Mouse (Mus musculus): ENCODE measurements around the gene Olfr1036. TPM values are rescaled to one million over a fixed set of nuclear protein-coding genes. Genes with fewer than 3 reads are reported as not detected.
"Not testable (repeated sequence)": the region's sequence is repeated elsewhere in the genome, so short reads cannot be mapped to it uniquely, and the experiment has no call there.

Gene Olfr1036
- not detected in 2 replicates for polyA plus RNA-seq (2015; fragmentation: Nextera tagmentation; extraction: Ambion mirVana)

DNA sequence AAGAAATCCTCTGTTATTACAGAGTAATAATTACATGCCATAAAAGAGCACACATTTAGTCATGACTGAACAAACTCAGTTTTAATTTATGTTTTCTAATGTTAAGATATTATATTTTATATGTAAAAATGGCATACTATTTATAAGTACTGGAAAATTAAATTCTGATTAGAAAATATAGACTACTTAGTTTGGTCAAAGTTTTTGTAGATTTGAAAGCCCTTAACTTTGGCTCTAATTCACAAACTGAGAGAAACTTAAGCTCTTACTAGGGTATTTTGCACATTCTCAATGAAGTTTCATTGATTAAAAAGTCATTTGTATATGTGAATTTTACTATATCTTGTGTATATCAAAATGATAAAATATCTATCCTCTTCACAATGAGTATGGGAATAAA, at the start of gene Olfr1036:
TSS of gene Olfr1036 (plus strand) at position 301 of the 400 bp plus-strand sequence.
- H3K4me1 ChIP-seq (ENCODE audit: control insufficient read depth, insufficient read depth, low read depth, low read length); H3K4me3 ChIP-seq (ENCODE audit: low read length); H3K36me3 ChIP-seq (ENCODE audit: control insufficient read depth, insufficient read depth, low read length); H3K9me3 ChIP-seq (ENCODE audit: control insufficient read depth, low read length); H3K9ac ChIP-seq (ENCODE audit: low read depth, low read length); ATAC-seq; H3K27me3 ChIP-seq (replicated peaks; ENCODE audit: control insufficient read depth, insufficient read depth, low read length); H3K27ac ChIP-seq (ENCODE audit: low read depth, low read length); H3K4me2 ChIP-seq (ENCODE audit: low read length): not testable (repeated sequence)

DNA sequence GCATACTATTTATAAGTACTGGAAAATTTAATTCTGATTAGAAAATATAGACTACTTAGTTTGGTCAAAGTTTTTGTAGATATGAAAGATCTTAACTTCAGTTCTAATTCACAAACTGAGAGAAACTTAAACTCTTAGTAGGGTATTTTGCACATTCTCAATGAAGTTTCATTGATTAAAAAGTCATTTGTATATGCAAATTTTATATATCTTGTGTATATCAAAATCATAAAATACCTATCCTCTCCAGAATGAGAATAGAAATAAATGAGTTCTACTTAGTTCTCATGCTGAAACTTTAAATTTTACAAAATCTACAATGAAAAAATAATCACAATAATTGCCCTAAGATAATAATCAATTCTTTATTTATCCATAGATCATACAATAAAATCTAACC, 28.2 kb upstream of the Olfr1036 start, which contains the start of gene Olfr1034:
TSS of gene Olfr1034 (plus strand) at position 301 of the 400 bp plus-strand sequence.
- no peak within 1 kb of the TSS for H3K4me2 ChIP-seq (ENCODE audit: low read length)
- H3K27me3 ChIP-seq (replicated peaks; ENCODE audit: control insufficient read depth, insufficient read depth, low read length): no peaks in the 10 kb centered on the region
- H3K4me3 ChIP-seq (ENCODE audit: low read length): no peak within 1 kb of the TSS
- H3K4me1 ChIP-seq (ENCODE audit: control insufficient read depth, insufficient read depth, low read depth, low read length): no peaks in the 10 kb centered on the region
- no peak for ATAC-seq
- H3K9me3 ChIP-seq (ENCODE audit: control insufficient read depth, low read length): no peaks in the 10 kb centered on the region
- no peaks in the 10 kb centered on the region for H3K36me3 ChIP-seq (ENCODE audit: control insufficient read depth, insufficient read depth, low read length)
- no peak within 1 kb of the TSS for H3K9ac ChIP-seq (ENCODE audit: low read depth, low read length)
- H3K27ac ChIP-seq (ENCODE audit: low read depth, low read length): no peak within 1 kb of the TSS

DNA sequence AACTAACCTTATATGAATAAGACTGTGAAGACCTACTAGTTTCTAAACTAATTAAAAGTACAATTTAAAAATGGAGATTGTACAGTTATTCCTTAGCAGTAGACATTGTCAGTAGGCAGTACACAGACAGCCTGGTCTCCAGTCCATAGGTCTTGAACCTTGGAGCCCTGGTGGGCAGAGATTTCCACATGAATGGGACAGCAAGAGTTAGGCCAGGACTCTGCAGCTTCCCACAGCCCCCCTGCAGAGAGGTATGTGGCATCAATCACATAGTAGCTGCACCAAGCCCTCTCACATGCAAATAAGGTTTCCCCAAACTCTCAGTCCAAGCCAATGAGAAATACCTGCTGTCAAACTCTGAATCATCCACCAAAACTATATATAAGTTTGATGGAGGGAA, 23.0 kb upstream of the Olfr1036 start:
- H3K9me3 ChIP-seq (ENCODE audit: control insufficient read depth, low read length); H3K27ac ChIP-seq (ENCODE audit: low read depth, low read length); ATAC-seq: not testable (repeated sequence)

DNA sequence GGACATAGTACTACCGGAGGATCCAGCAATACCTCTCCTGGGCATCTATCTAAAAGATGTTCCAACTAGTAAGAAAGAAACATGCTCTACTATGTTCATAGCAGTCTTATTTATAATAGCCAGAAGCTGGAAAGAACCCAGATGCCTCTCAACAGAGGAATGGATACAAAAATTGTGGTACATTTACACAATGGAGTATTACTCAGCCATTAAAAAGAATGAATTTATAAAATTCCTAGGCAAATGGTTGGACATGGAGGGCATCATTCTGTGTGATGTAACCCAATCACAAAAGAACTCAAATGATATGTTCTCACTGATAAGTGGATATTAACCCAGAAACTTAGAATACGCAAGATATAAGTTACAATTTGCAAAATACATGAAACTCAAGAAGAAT, 10.0 kb upstream of the Olfr1036 start:
- H3K4me2 ChIP-seq (ENCODE audit: low read length); H3K9ac ChIP-seq (ENCODE audit: low read depth, low read length); H3K4me1 ChIP-seq (ENCODE audit: control insufficient read depth, insufficient read depth, low read depth, low read length); ATAC-seq; H3K4me3 ChIP-seq (ENCODE audit: low read length); H3K27ac ChIP-seq (ENCODE audit: low read depth, low read length); H3K27me3 ChIP-seq (replicated peaks; ENCODE audit: control insufficient read depth, insufficient read depth, low read length); H3K36me3 ChIP-seq (ENCODE audit: control insufficient read depth, insufficient read depth, low read length); H3K9me3 ChIP-seq (ENCODE audit: control insufficient read depth, low read length): not testable (repeated sequence)
- WGBS: 98% methylated on average over 2 of the region's 2 CpGs

More for the DNA sequence above, 23.0 kb upstream of the Olfr1036 start:
- H3K4me2 ChIP-seq (ENCODE audit: low read length); H3K27me3 ChIP-seq (replicated peaks; ENCODE audit: control insufficient read depth, insufficient read depth, low read length); H3K9ac ChIP-seq (ENCODE audit: low read depth, low read length); H3K36me3 ChIP-seq (ENCODE audit: control insufficient read depth, insufficient read depth, low read length); H3K4me1 ChIP-seq (ENCODE audit: control insufficient read depth, insufficient read depth, low read depth, low read length); H3K4me3 ChIP-seq (ENCODE audit: low read length): not testable (repeated sequence)

DNA sequence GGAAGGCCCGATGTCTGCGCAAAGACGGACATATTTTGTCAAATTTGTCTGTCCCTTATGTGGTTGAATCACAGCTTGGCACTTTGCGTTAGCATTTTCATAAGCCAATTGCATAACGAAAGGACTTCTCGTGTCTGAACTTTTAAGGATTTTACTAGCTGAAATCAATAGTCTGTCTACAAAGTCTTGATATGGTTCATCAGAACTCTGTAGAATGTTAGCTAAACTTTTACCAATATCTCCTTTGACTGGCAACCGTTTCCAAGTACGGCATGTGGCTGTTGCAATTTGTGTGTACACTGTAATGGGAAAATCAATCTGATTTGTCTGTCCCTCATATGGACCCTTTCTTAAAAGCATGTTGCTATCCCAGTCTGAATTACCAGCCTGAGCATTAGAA, 3.6 kb upstream of the Olfr1036 start:
- Histone ChIP-seq H3K27me3 (replicated peaks; ENCODE audit: control insufficient read depth, insufficient read depth, low read length) (no peaks in the 10 kb centered on the region), H3K36me3 (ENCODE audit: control insufficient read depth, insufficient read depth, low read length) (no peaks in the 10 kb centered on the region), H3K4me1 (ENCODE audit: control insufficient read depth, insufficient read depth, low read depth, low read length) (no peaks in the 10 kb centered on the region), H3K4me3 (ENCODE audit: low read length) (no peak overlapping the region), H3K27ac (ENCODE audit: low read depth, low read length) (no peak overlapping the region), H3K4me2 (ENCODE audit: low read length) (no peak overlapping the region), H3K9me3 (ENCODE audit: control insufficient read depth, low read length) (no peaks in the 10 kb centered on the region), H3K9ac (ENCODE audit: low read depth, low read length) (no peak overlapping the region)
- no peak for ATAC-seq
- WGBS: 93% methylated on average over 8 of the region's 8 CpGs

DNA sequence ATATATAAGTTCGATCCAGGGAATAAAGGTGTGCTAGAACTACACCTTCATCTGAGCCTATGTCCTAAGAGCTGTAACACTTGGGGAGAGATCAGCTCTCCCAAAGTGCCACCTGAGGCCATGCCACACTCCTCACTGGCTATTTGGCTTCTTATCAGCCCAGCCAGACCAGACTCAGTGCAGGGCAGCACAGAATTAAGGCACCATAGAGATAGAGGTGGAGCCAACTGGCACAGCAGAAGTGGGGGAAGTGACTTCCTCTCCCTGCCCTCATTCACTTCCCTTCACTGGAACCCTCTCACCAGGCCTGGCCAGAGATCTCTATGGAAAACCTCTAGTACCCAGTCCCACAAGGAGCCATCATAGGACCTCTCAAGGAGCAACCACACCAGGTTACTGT, 6.7 kb downstream of the Olfr1036 start:
- H3K4me1 ChIP-seq (ENCODE audit: control insufficient read depth, insufficient read depth, low read depth, low read length); H3K9ac ChIP-seq (ENCODE audit: low read depth, low read length); H3K4me2 ChIP-seq (ENCODE audit: low read length); ATAC-seq; H3K27ac ChIP-seq (ENCODE audit: low read depth, low read length); H3K9me3 ChIP-seq (ENCODE audit: control insufficient read depth, low read length); H3K4me3 ChIP-seq (ENCODE audit: low read length); H3K27me3 ChIP-seq (replicated peaks; ENCODE audit: control insufficient read depth, insufficient read depth, low read length); H3K36me3 ChIP-seq (ENCODE audit: control insufficient read depth, insufficient read depth, low read length): not testable (repeated sequence)
- 86% methylated on average over 1 of the region's 1 CpGs for WGBS

DNA sequence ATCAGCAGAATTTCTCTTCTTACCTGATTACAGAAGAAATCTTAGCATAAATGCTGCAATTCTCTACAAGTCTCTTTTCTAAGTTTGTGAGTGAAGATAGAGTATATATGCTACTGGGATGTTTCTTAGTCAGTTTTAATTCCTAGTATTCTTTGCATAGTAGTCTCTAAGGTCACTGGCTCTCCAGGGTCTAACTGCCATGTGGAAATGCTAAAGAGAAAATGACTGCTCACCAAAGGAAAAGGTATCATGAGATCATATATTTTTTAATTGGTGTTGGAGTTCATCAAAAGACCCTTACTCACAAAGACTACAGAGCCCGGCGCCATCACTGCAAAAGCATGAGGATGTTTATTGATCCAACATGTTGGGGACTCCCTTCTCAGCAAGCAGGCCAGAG, 13.5 kb downstream of the Olfr1036 start, which contains the start of gene Olfr1037:
TSS of gene Olfr1037 (minus strand) at position 101 of the 400 bp plus-strand sequence.
- ATAC-seq: no peak
- H3K27me3 ChIP-seq (replicated peaks; ENCODE audit: control insufficient read depth, insufficient read depth, low read length): no peaks in the 10 kb centered on the region
- no peak within 1 kb of the TSS for H3K27ac ChIP-seq (ENCODE audit: low read depth, low read length)
- 92% methylated on average over 2 of the region's 2 CpGs for WGBS
- no peaks in the 10 kb centered on the region for H3K36me3 ChIP-seq (ENCODE audit: control insufficient read depth, insufficient read depth, low read length)
- H3K9me3 ChIP-seq (ENCODE audit: control insufficient read depth, low read length): no peaks in the 10 kb centered on the region
- H3K4me3 ChIP-seq (ENCODE audit: low read length): no peak within 1 kb of the TSS
- no peaks in the 10 kb centered on the region for H3K4me1 ChIP-seq (ENCODE audit: control insufficient read depth, insufficient read depth, low read depth, low read length)
- H3K9ac ChIP-seq (ENCODE audit: low read depth, low read length): no peak within 1 kb of the TSS
- no peak within 1 kb of the TSS for H3K4me2 ChIP-seq (ENCODE audit: low read length)

Other genes starting within 250 kb of the Olfr1036 start
- gene Olfr1019, start 228.5 kb upstream of the Olfr1036 start, polyA plus RNA-seq (2015; fragmentation: Nextera tagmentation; extraction: Ambion mirVana): not detected in 2 replicates
- gene Olfr1020, start 227.0 kb upstream of the Olfr1036 start, polyA plus RNA-seq (2015; fragmentation: Nextera tagmentation; extraction: Ambion mirVana): not detected in 2 replicates
- not detected in 2 replicates for gene Olfr1022, start 205.4 kb upstream of the Olfr1036 start, polyA plus RNA-seq (2015; fragmentation: Nextera tagmentation; extraction: Ambion mirVana)
- gene Olfr1023, start 188.4 kb upstream of the Olfr1036 start, polyA plus RNA-seq (2015; fragmentation: Nextera tagmentation; extraction: Ambion mirVana): not detected in 2 replicates
- not detected in 2 replicates for gene Olfr1024, start 168.9 kb upstream of the Olfr1036 start, polyA plus RNA-seq (2015; fragmentation: Nextera tagmentation; extraction: Ambion mirVana)
- gene Olfr1025-ps1, start 158.8 kb upstream of the Olfr1036 start, polyA plus RNA-seq (2015; fragmentation: Nextera tagmentation; extraction: Ambion mirVana): not detected in 2 replicates
- not detected in 2 replicates for gene Olfr1026, start 152.4 kb upstream of the Olfr1036 start, polyA plus RNA-seq (2015; fragmentation: Nextera tagmentation; extraction: Ambion mirVana)
- gene Olfr1028, start 123.6 kb upstream of the Olfr1036 start, polyA plus RNA-seq (2015; fragmentation: Nextera tagmentation; extraction: Ambion mirVana): not detected in 2 replicates
- gene Olfr1029, start 100.1 kb upstream of the Olfr1036 start, polyA plus RNA-seq (2015; fragmentation: Nextera tagmentation; extraction: Ambion mirVana): not detected in 2 replicates
- gene Olfr1030, start 94.7 kb upstream of the Olfr1036 start, polyA plus RNA-seq (2015; fragmentation: Nextera tagmentation; extraction: Ambion mirVana): not detected in 2 replicates
- not detected in 2 replicates for gene Olfr1031, start 83.7 kb upstream of the Olfr1036 start, polyA plus RNA-seq (2015; fragmentation: Nextera tagmentation; extraction: Ambion mirVana)
- not detected in 2 replicates for gene Olfr1032, start 68.5 kb upstream of the Olfr1036 start, polyA plus RNA-seq (2015; fragmentation: Nextera tagmentation; extraction: Ambion mirVana)
- gene Olfr1033, start 53.4 kb upstream of the Olfr1036 start, polyA plus RNA-seq (2015; fragmentation: Nextera tagmentation; extraction: Ambion mirVana): 0.69 TPM in 2 replicates
- gene Olfr1034, start 28.1 kb upstream of the Olfr1036 start, polyA plus RNA-seq (2015; fragmentation: Nextera tagmentation; extraction: Ambion mirVana): not detected in 2 replicates
- not detected in 2 replicates for gene Olfr1037, start 13.4 kb downstream of the Olfr1036 start, polyA plus RNA-seq (2015; fragmentation: Nextera tagmentation; extraction: Ambion mirVana)
- not detected in 2 replicates for gene Olfr1039, start 61.9 kb downstream of the Olfr1036 start, polyA plus RNA-seq (2015; fragmentation: Nextera tagmentation; extraction: Ambion mirVana)
- not detected in 2 replicates for gene Olfr1040, start 72.7 kb downstream of the Olfr1036 start, polyA plus RNA-seq (2015; fragmentation: Nextera tagmentation; extraction: Ambion mirVana)
- not detected in 2 replicates for gene Olfr1042, start 87.8 kb downstream of the Olfr1036 start, polyA plus RNA-seq (2015; fragmentation: Nextera tagmentation; extraction: Ambion mirVana)
- not detected in 2 replicates for gene Olfr1043, start 93.5 kb downstream of the Olfr1036 start, polyA plus RNA-seq (2015; fragmentation: Nextera tagmentation; extraction: Ambion mirVana)
- gene Olfr1044, start 103.8 kb downstream of the Olfr1036 start, polyA plus RNA-seq (2015; fragmentation: Nextera tagmentation; extraction: Ambion mirVana): not detected in 2 replicates
- not detected in 2 replicates for gene Olfr52, start 111.7 kb downstream of the Olfr1036 start, polyA plus RNA-seq (2015; fragmentation: Nextera tagmentation; extraction: Ambion mirVana)
- gene Olfr1045, start 129.0 kb downstream of the Olfr1036 start, polyA plus RNA-seq (2015; fragmentation: Nextera tagmentation; extraction: Ambion mirVana): not detected in 2 replicates
- not detected in 2 replicates for gene Olfr1046, start 145.3 kb downstream of the Olfr1036 start, polyA plus RNA-seq (2015; fragmentation: Nextera tagmentation; extraction: Ambion mirVana)
- not detected in 2 replicates for gene Olfr1047, start 157.4 kb downstream of the Olfr1036 start, polyA plus RNA-seq (2015; fragmentation: Nextera tagmentation; extraction: Ambion mirVana)
- not detected in 2 replicates for gene Olfr1048, start 166.3 kb downstream of the Olfr1036 start, polyA plus RNA-seq (2015; fragmentation: Nextera tagmentation; extraction: Ambion mirVana)
- not detected in 2 replicates for gene Olfr1049, start 184.3 kb downstream of the Olfr1036 start, polyA plus RNA-seq (2015; fragmentation: Nextera tagmentation; extraction: Ambion mirVana)
- not detected in 2 replicates for gene Olfr1051, start 205.1 kb downstream of the Olfr1036 start, polyA plus RNA-seq (2015; fragmentation: Nextera tagmentation; extraction: Ambion mirVana)
- not detected in 2 replicates for gene Olfr1052, start 218.5 kb downstream of the Olfr1036 start, polyA plus RNA-seq (2015; fragmentation: Nextera tagmentation; extraction: Ambion mirVana)
- gene Olfr1053, start 241.3 kb downstream of the Olfr1036 start, polyA plus RNA-seq (2015; fragmentation: Nextera tagmentation; extraction: Ambion mirVana): not detected in 2 replicates

All from hindbrain, embryonic 16.5 days (tissue).